Mouse (Mus musculus) liver, embryonic 11.5 days (tissue): ENCODE results near the gene Zfp989. TPM values are rescaled to one million over a fixed set of nuclear protein-coding genes. Genes with fewer than 3 reads are reported as not detected.
"Not testable (repeated sequence)": the region's sequence is repeated elsewhere in the genome, so short reads cannot be mapped to it uniquely, and the experiment has no call there.

Experiments
- ATAC-seq: fragments of 200-750 bp; cut with Nextera tagmentation; replicated peaks from 2 replicates; pipeline ENCODE4 v1.8.0; 2017; ENCODE audit warnings: moderate number of reproducible peaks, mild to moderate bottlenecking, moderate TSS enrichment, moderate library complexity; ENCODE audit not compliant: low FRiP score
- DNase-seq: peaks from one replicate; pipeline ENCODE4 v3.0.0-alpha.2; 2017; ENCODE audit warnings: low spot score
- H3K27ac ChIP-seq: fragments of 300-500 bp; sonication (generic); 2 replicates; pipeline ENCODE4 v1.5.1; 2014; ENCODE audit warnings: mild to moderate bottlenecking, low read depth, low read length, control low read depth
- H3K27me3 ChIP-seq: fragments of 300-500 bp; sonication (generic); replicated peaks from 2 replicates; pipeline ENCODE4 v1.6.1; 2014; ENCODE audit warnings: low read length, mixed read lengths; ENCODE audit not compliant: control insufficient read depth, insufficient read depth
- H3K36me3 ChIP-seq: fragments of 300-500 bp; sonication (generic); 2 replicates; pipeline ENCODE4 v1.6.1; 2014; ENCODE audit warnings: mild to moderate bottlenecking, low read length, moderate library complexity, mixed read lengths; ENCODE audit not compliant: control insufficient read depth, insufficient read depth
- H3K4me1 ChIP-seq: fragments of 300-500 bp; sonication (generic); replicated peaks from 2 replicates; pipeline ENCODE4 v1.6.1; 2014; ENCODE audit warnings: low read length, mixed read lengths; ENCODE audit not compliant: control insufficient read depth, insufficient read depth
- H3K4me2 ChIP-seq: fragments of 300-500 bp; sonication (generic); 2 replicates; pipeline ENCODE4 v1.6.1; 2014; ENCODE audit warnings: mild to moderate bottlenecking, control low read depth, moderate library complexity
- H3K4me3 ChIP-seq: fragments of 300-500 bp; sonication (generic); 2 replicates; pipeline ENCODE4 v1.5.1; 2014; ENCODE audit warnings: low read depth, low read length, control low read depth
- H3K9ac ChIP-seq: fragments of 300-500 bp; sonication (generic); 2 replicates; pipeline ENCODE4 v1.6.1; 2014; ENCODE audit warnings: low read depth, low read length, control low read depth
- H3K9me3 ChIP-seq: fragments of 300-500 bp; sonication (generic); 2 replicates; pipeline ENCODE4 v1.6.1; 2016; ENCODE audit warnings: low read length, inconsistent platforms, mixed read lengths; ENCODE audit not compliant: control insufficient read depth
- WGBS: fragments of 180-500 bp; shearing (Covaris S2); extraction: QIAGEN DNeasy Blood & Tissue Kit; methylation state at CpG from one replicate; pipeline ENCODE4 v1.1.7; 2014; 5-methylcytosine and 5-hydroxymethylcytosine counted together
- polyA plus RNA-seq: library from polyadenylated mRNA; unstranded; fragments of >200 nt; fragmentation: Nextera tagmentation; extraction: Ambion mirVana; gene quantifications from 2 replicates; pipeline ENCODE4 v1.2.1, GENCODE M21; 2014

The Zfp989 gene
- 0.39 TPM in 1 of 2 replicates, not detected in the other for polyA plus RNA-seq

GRCm38 (mm10) chr4:146971757-146972156 lies at the start of gene Zfp989:
Gene Zfp989 (plus strand): TSS chr4:146971976.
- WGBS: 84% methylated on average over 5 of the region's 5 CpGs
- H3K4me1 ChIP-seq, ATAC-seq, H3K27me3 ChIP-seq, H3K9me3 ChIP-seq, H3K36me3 ChIP-seq, H3K27ac ChIP-seq, H3K4me3 ChIP-seq, H3K4me2 ChIP-seq, H3K9ac ChIP-seq, DNase-seq: not testable (repeated sequence)

- Histone ChIP-seq H3K36me3 (no peaks in the 10 kb centered on the region), H3K9ac (no peak overlapping the region)
- ATAC-seq: peak; percentile 54
Measured at GRCm38 (mm10) chr4:146932311-146933082, 39.3 kb upstream of the Zfp989 start.

GRCm38 (mm10) chr4:146941691-146942090 lies 30.1 kb upstream of the Zfp989 start:
- H3K27me3 ChIP-seq, H3K36me3 ChIP-seq, ATAC-seq, H3K4me2 ChIP-seq, H3K9me3 ChIP-seq, H3K4me3 ChIP-seq, H3K27ac ChIP-seq, H3K4me1 ChIP-seq, DNase-seq, H3K9ac ChIP-seq: not testable (repeated sequence)
- WGBS: 55% methylated on average over 32 of the region's 32 CpGs

More at GRCm38 (mm10) chr4:146932311-146933082, 39.3 kb upstream of the Zfp989 start:
- WGBS: 8% methylated on average over 76 of the region's 77 CpGs
- DNase-seq: no peak
- H3K27me3 ChIP-seq: peaks cover 8% of the 10 kb centered on the region; the same call in 1 of the 2 replicates
- peaks cover 11% of the 10 kb centered on the region; the same call in 1 of the 2 replicates for H3K9me3 ChIP-seq
- H3K4me1 ChIP-seq: no peaks in the 10 kb centered on the region
- H3K4me3 ChIP-seq: peak overlapping the region; percentile 36
- no peak overlapping the region for H3K27ac ChIP-seq
- peak overlapping the region; percentile 61 for H3K4me2 ChIP-seq

- not testable (repeated sequence) for H3K27me3 ChIP-seq, H3K36me3 ChIP-seq, H3K4me1 ChIP-seq, H3K9me3 ChIP-seq, H3K27ac ChIP-seq, H3K4me2 ChIP-seq, H3K4me3 ChIP-seq, ATAC-seq, H3K9ac ChIP-seq, DNase-seq
- 27% methylated on average over 2 of the region's 2 CpGs for WGBS
Measured at GRCm38 (mm10) chr4:146976581-146976980, 4.8 kb downstream of the Zfp989 start.

GRCm38 (mm10) chr4:147018400-147018799 lies 46.6 kb downstream of the Zfp989 start:
- not testable (repeated sequence) for ATAC-seq, H3K27ac ChIP-seq, H3K9me3 ChIP-seq, H3K4me2 ChIP-seq, H3K27me3 ChIP-seq, H3K4me1 ChIP-seq, H3K4me3 ChIP-seq, H3K9ac ChIP-seq, DNase-seq, H3K36me3 ChIP-seq
- WGBS: no CpG with 5 or more reads among the region's 1 CpGs

GRCm38 (mm10) chr4:147021550-147021949 lies 49.8 kb downstream of the Zfp989 start, which contains the start of gene Rex2:
Gene Rex2 (plus strand): TSS chr4:147021850.
- not testable (repeated sequence) for ATAC-seq, H3K27ac ChIP-seq, DNase-seq, H3K9me3 ChIP-seq, H3K4me2 ChIP-seq, H3K36me3 ChIP-seq, H3K9ac ChIP-seq, H3K4me3 ChIP-seq, H3K4me1 ChIP-seq, H3K27me3 ChIP-seq
- WGBS: no CpG with 5 or more reads among the region's 6 CpGs

GRCm38 (mm10) chr4:147026374-147026773 lies 54.6 kb downstream of the Zfp989 start:
- ATAC-seq, H3K4me1 ChIP-seq: not testable (repeated sequence)
- WGBS: 55% methylated on average over 1 of the region's 1 CpGs

GRCm38 (mm10) chr4:147031308-147032036 lies 59.7 kb downstream of the Zfp989 start:
- not testable (repeated sequence) for H3K36me3 ChIP-seq, DNase-seq, H3K4me2 ChIP-seq, H3K4me3 ChIP-seq, H3K27me3 ChIP-seq, H3K9ac ChIP-seq, H3K9me3 ChIP-seq, H3K27ac ChIP-seq, H3K4me1 ChIP-seq
- ATAC-seq: peak; percentile 54
- 78% methylated on average over 1 of the region's 2 CpGs for WGBS

More at GRCm38 (mm10) chr4:147026374-147026773, 54.6 kb downstream of the Zfp989 start:
- H3K36me3 ChIP-seq, H3K4me3 ChIP-seq, H3K9ac ChIP-seq, H3K4me2 ChIP-seq, H3K9me3 ChIP-seq, H3K27ac ChIP-seq, DNase-seq, H3K27me3 ChIP-seq: not testable (repeated sequence)
